Mouse (Mus musculus) bone marrow macrophage, adult 2 months (primary cell): ENCODE data around the gene Fam228a.

Experiments used
- CTCF ChIP-seq: IDR thresholded peaks from 2 replicates; pipeline ENCODE4 v1.5.1; 2012; ENCODE audit warnings: low read depth, mild to moderate bottlenecking, low read length, moderate library complexity
- POLR2A ChIP-seq: IDR thresholded peaks from 2 replicates; pipeline ENCODE4 v1.6.1; 2012; ENCODE audit warnings: mild to moderate bottlenecking, low read depth, low read length, borderline replicate concordance

- TF ChIP-seq CTCF, result no peak
- TF ChIP-seq POLR2A, result no peak
Measured at GRCm38 (mm10) chr12:4783598-4783997, 45.4 kb upstream of the Fam228a start.
